Mouse (Mus musculus) mouse trophoblast stem cell (cell line): ENCODE measurements around the gene Gm17660.

ENCODE experiments used
- in situ Hi-C, 2 experiments: fragments of 300-500 bp; cut with MseI, MboI; formaldehyde crosslinking; loops; 2 replicates in 1 of 2; 3 replicates in 1 of 2; pipeline ENCODE4 v1.15.1; 2025

Gene Gm17660

GRCm38 (mm10) chr5:104080736-104081135 is 3.3 kb upstream of the Gm17660 start:
- in situ Hi-C loops: no loop called here

GRCm38 (mm10) chr5:104076361-104076760 is 1.0 kb downstream of the Gm17660 start:
- in situ Hi-C loops: loop anchor here (10.0 kb wide), 1 partner anchor 258 kb away; no protein-coding TSS in a partner anchor

- in situ Hi-C loops: loop anchor here (10.0 kb wide), 1 partner anchor 260 kb away; no protein-coding TSS in a partner anchor
These were observed 3.0 kb downstream of the Gm17660 start for GRCm38 (mm10) chr5:104074388-104074787.

- in situ Hi-C loops: loop anchor here (10.0 kb wide), 1 partner anchor 261 kb away; no protein-coding TSS in a partner anchor
These were observed 3.8 kb downstream of the Gm17660 start for GRCm38 (mm10) chr5:104073602-104074001.

GRCm38 (mm10) chr5:104072272-104072886 is 5.0 kb downstream of the Gm17660 start:
- in situ Hi-C loops: loop anchor here (10.0 kb wide), 1 partner anchor 262 kb away; no protein-coding TSS in a partner anchor

- in situ Hi-C loops: loop anchor here (10.0 kb wide), 1 partner anchor 264 kb away; no protein-coding TSS in a partner anchor
These were observed 6.4 kb downstream of the Gm17660 start for GRCm38 (mm10) chr5:104071048-104071447.

GRCm38 (mm10) chr5:104068751-104069150 is 8.7 kb downstream of the Gm17660 start:
- in situ Hi-C loops: no loop called here

GRCm38 (mm10) chr5:104062773-104063551 is 14.4 kb downstream of the Gm17660 start:
- in situ Hi-C loops: no loop called here

- in situ Hi-C loops: no loop called here
These were observed 15.3 kb downstream of the Gm17660 start for GRCm38 (mm10) chr5:104061936-104062772.

GRCm38 (mm10) chr5:104060429-104060828 is 17.0 kb downstream of the Gm17660 start:
- in situ Hi-C loops: no loop called here

- in situ Hi-C loops: no loop called here
These were observed 17.8 kb downstream of the Gm17660 start for GRCm38 (mm10) chr5:104059628-104060027.

GRCm38 (mm10) chr5:104058021-104058420 is 19.4 kb downstream of the Gm17660 start:
- in situ Hi-C loops: no loop called here

- in situ Hi-C loops: no loop called here
These were observed 21.1 kb downstream of the Gm17660 start for GRCm38 (mm10) chr5:104056295-104056694.

GRCm38 (mm10) chr5:104055816-104056215 is 21.6 kb downstream of the Gm17660 start:
- in situ Hi-C loops: no loop called here

- in situ Hi-C loops: no loop called here
These were observed 22.5 kb downstream of the Gm17660 start for GRCm38 (mm10) chr5:104054938-104055337.

GRCm38 (mm10) chr5:104052956-104053355 is 24.5 kb downstream of the Gm17660 start:
- in situ Hi-C loops: no loop called here

GRCm38 (mm10) chr5:104048139-104048538 is 29.3 kb downstream of the Gm17660 start:
- in situ Hi-C loops: no loop called here

- in situ Hi-C loops: no loop called here
These were observed 30.0 kb downstream of the Gm17660 start for GRCm38 (mm10) chr5:104047200-104048105.

- in situ Hi-C loops: no loop called here
These were observed 30.9 kb downstream of the Gm17660 start, which contains the start of gene Nudt9 for GRCm38 (mm10) chr5:104046256-104047199. Gene Nudt9, plus strand, starts transcription at chr5:104046306.
